Mouse (Mus musculus) lung, adult 2 months (tissue): ENCODE measurements around the gene Mbd5.

Source experiments
- CTCF ChIP-seq: fragments of 200-500 bp; IDR thresholded peaks from 2 replicates; pipeline ENCODE4 v1.5.1; 2011; ENCODE audit warnings: mild to moderate bottlenecking, low read length, control low read depth; ENCODE audit not compliant: insufficient read depth
- POLR2A ChIP-seq: fragments of 200-500 bp; IDR thresholded peaks from 2 replicates; pipeline ENCODE4 v1.6.1; 2011; ENCODE audit warnings: low read depth, mild to moderate bottlenecking, control low read depth, low read length, borderline replicate concordance; ENCODE audit errors: extremely low read depth

DNA sequence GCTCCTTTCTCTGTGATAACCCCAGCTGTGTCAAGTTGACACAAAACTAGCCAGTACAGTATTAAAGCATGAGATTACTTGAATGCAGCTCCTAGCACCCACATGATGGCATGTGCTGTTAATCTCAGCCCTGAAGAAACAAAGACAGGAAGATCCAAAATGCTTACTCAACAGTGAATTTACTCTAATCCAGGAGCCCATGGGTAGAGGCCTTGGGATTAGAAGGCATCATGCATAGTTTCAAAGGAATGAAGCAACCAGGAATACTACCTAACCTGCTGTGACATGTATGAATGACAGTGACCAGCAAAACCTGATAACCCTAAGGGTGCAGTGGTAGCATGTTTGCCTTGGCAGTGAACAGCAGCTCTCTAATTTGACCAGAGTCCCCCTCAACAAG is 159.6 kb downstream of the Mbd5 start:
- TF ChIP-seq CTCF (no peak), POLR2A (no peak)
